In genomic region chr17:47909091-47910001, GRCm38 (mm10) we compare ENCODE assay signal across 9 mouse cellular contexts. TPM values are rescaled to one million over a fixed set of nuclear protein-coding genes. Genes with fewer than 3 reads are reported as not detected.
DNase-seq lines count a peak whose midpoint lies in the region; ATAC-seq and TF ChIP-seq lines count a peak whose summit lies in the region.
"Had no signal": no experiment of that assay in that cellular context is flagged by ENCODE, and none has a peak within 500 bp of the region (broad histone marks: within the 10 kb centered on the region; RNA-seq: fewer than 3 reads in every experiment).

No protein-coding gene starts in this region.

- TF ChIP-seq POLR2A in lung, adult 2 months (IDR thresholded peaks at IDR 0.05; ENCODE audit: borderline replicate concordance, extremely low read depth, low read depth, low read length) = no peak

- H3K36me3 ChIP-seq in neural tube, embryonic 14.5 days (ENCODE audit: control insufficient read depth, insufficient read depth, low read length) = no peaks in the 10 kb centered on the region

- peaks cover 17% of the 10 kb centered on the region for H3K27me3 ChIP-seq in neural tube, embryonic 14.5 days (ENCODE audit: control insufficient read depth, insufficient read depth, low read length)
- H3K27me3 ChIP-seq: Patski had no signal

- H3K4me1 ChIP-seq in lung, adult 2 months (ENCODE audit: control insufficient read depth, insufficient read depth, low read length) = no peaks in the 10 kb centered on the region
- H3K4me1 ChIP-seq in neural tube, embryonic 14.5 days (ENCODE audit: control insufficient read depth, insufficient read depth, low read length) = peaks cover 12% of the 10 kb centered on the region; the same call in 1 of the 2 replicates

- no peak overlapping the region for H3K27ac ChIP-seq in neural tube, embryonic 14.5 days (ENCODE audit: low read depth, low read length)

- ATAC-seq in neural tube, embryonic 14.5 days (ENCODE audit: low read depth) = no peak; the same call in 1 of the 2 replicates
- ATAC-seq: Patski had no signal

- WGBS in lung, adult 2 months = 27% methylated on average over 51 of the region's 51 CpGs
- 9% methylated on average over 50 of the region's 51 CpGs for WGBS in neural tube, embryonic 14.5 days

- DNase-seq in right cerebral cortex, postnatal 25 days = peak; percentile 15
- DNase-seq in right cerebral cortex, postnatal 36 days (ENCODE audit: low spot score in 2 of 2) = no peak
- DNase-seq in embryo, embryonic 10.5 days (ENCODE audit: low spot score) = peak; percentile 76
- peak; percentile 69 for DNase-seq in heart, adult 8-10 months (ENCODE audit: low spot score)
- DNase-seq in kidney, adult 18-20 months = peak; percentile 75
- DNase-seq in lung, adult 2 months = peak; percentile 57
- no peak for DNase-seq in ovary, postnatal 14 days (ENCODE audit: low spot score)

- H3K4me2 ChIP-seq in neural tube, embryonic 14.5 days (ENCODE audit: low read depth, low read length) = peak overlapping the region; percentile 52

- no peaks in the 10 kb centered on the region for H3K9me3 ChIP-seq in neural tube, embryonic 14.5 days (ENCODE audit: control insufficient read depth, low read length)

- TF ChIP-seq CTCF in lung, adult 2 months (IDR thresholded peaks at IDR 0.05; ENCODE audit: insufficient read depth, low read length) = no peak

- peak overlapping the region; percentile 43 for H3K4me3 ChIP-seq in lung, adult 2 months (replicated peaks; ENCODE audit: extremely low read depth, low read depth, low read length)
- H3K4me3 ChIP-seq in neural tube, embryonic 14.5 days (ENCODE audit: low read depth, low read length) = peak overlapping the region; percentile 24

- no peak overlapping the region for H3K9ac ChIP-seq in neural tube, embryonic 14.5 days (replicated peaks; ENCODE audit: low read depth, low read length)

RNA-seq across cellular contexts. Expression of gene Foxp4, which starts 15.1 kb away (rescaled TPM):
- 10 to 100 TPM; 10.2 to 12.7 (median 10.5) TPM for total RNA-seq in heart, adult 8-10 months (2022)
- polyA plus RNA-seq in lung, adult 2 months (2012; rRNA removed) = 100 and 117 TPM in 2 replicates
- polyA plus RNA-seq in neural tube, embryonic 14.5 days (2014; fragmentation: Nextera tagmentation; extraction: Ambion mirVana) = 28.7 and 29.1 TPM in 2 replicates

Comparison
In these comparisons a context has a peak if more than half of its experiments do, and no peak if none do; other contexts are left out.
1. DNase-seq: peak in right cerebral cortex, postnatal 25 days (single experiment), embryo, embryonic 10.5 days (single experiment), heart, adult 8-10 months (single experiment), kidney, adult 18-20 months (single experiment) and lung, adult 2 months (single experiment); none in right cerebral cortex, postnatal 36 days (0 of 2) and ovary, postnatal 14 days (single experiment).